Mouse (Mus musculus): ENCODE results near the gene Gm44596.

GRCm38 (mm10) chr6:128435474-128435873 lies 60.2 kb downstream of the Gm44596 start:
- TF ChIP-seq CTCF (IDR thresholded peaks at IDR 0.05), result no peak
- no peak for TF ChIP-seq POLR2A (IDR thresholded peaks at IDR 0.05; ENCODE audit: insufficient read depth, low read depth, low read length)

All from heart, adult 2 months (tissue).